Mouse (Mus musculus) heart, postnatal 0 days (tissue): ENCODE measurements around the gene Haus8. TPM values are rescaled to one million over a fixed set of nuclear protein-coding genes. Genes with fewer than 3 reads are reported as not detected.
"Not testable (repeated sequence)": the region's sequence is repeated elsewhere in the genome, so short reads cannot be mapped to it uniquely, and the experiment has no call there.

Source experiments
- ATAC-seq: fragments of 200-750 bp; cut with Nextera tagmentation; 2 replicates; pipeline ENCODE4 v1.8.0; 2017; ENCODE audit warnings: low read depth, moderate number of reproducible peaks, moderate library complexity; ENCODE audit not compliant: insufficient read depth
- DNase-seq: peaks from one replicate; pipeline ENCODE4 v3.0.0-alpha.2; 2016; ENCODE audit warnings: low spot score
- H3K27ac ChIP-seq: fragments of 300-500 bp; sonication (generic); 2 replicates; pipeline ENCODE4 v1.5.1; 2014; ENCODE audit warnings: low read depth, mild to moderate bottlenecking
- H3K27me3 ChIP-seq: fragments of 300-500 bp; sonication (generic); 2 replicates; pipeline ENCODE4 v1.6.1; 2014; ENCODE audit warnings: low read length, mixed read lengths; ENCODE audit not compliant: control insufficient read depth, insufficient read depth
- H3K36me3 ChIP-seq: fragments of 300-500 bp; sonication (generic); replicated peaks from 2 replicates; pipeline ENCODE4 v1.6.1; 2014; ENCODE audit warnings: low read length, mixed read lengths; ENCODE audit not compliant: control insufficient read depth, insufficient read depth
- H3K4me1 ChIP-seq: fragments of 300-500 bp; sonication (generic); 2 replicates; pipeline ENCODE4 v1.6.1; 2014; ENCODE audit warnings: antibody characterized with exemption; ENCODE audit not compliant: control insufficient read depth, insufficient read depth
- H3K4me2 ChIP-seq: fragments of 300-500 bp; sonication (generic); 2 replicates; pipeline ENCODE4 v1.6.1; 2014; ENCODE audit warnings: low read depth, mild to moderate bottlenecking, low read length, moderate library complexity
- H3K4me3 ChIP-seq: fragments of 300-500 bp; sonication (generic); 2 replicates; pipeline ENCODE4 v1.5.1; 2014; ENCODE audit warnings: low read depth, low read length
- H3K9ac ChIP-seq: fragments of 300-500 bp; sonication (generic); replicated peaks from 2 replicates; pipeline ENCODE4 v1.6.1; 2014; ENCODE audit warnings: low read depth, low read length, mixed read lengths
- H3K9me3 ChIP-seq: fragments of 300-500 bp; sonication (generic); replicated peaks from 2 replicates; pipeline ENCODE4 v1.6.1; 2016; ENCODE audit warnings: low read length; ENCODE audit not compliant: control insufficient read depth
- CTCF ChIP-seq: IDR thresholded peaks from 2 replicates; pipeline ENCODE4 v1.5.1; 2016; ENCODE audit warnings: antibody characterized with exemption, control low read depth, low read depth
- EP300 ChIP-seq: IDR thresholded peaks from 2 replicates; pipeline ENCODE4 v1.6.1; 2016; ENCODE audit warnings: antibody characterized with exemption, low read depth
- WGBS: fragments of 180-500 bp; shearing (Covaris S2); extraction: QIAGEN DNeasy Blood & Tissue Kit; methylation state at CpG from one replicate; pipeline ENCODE4 v1.1.7; 2014; 5-methylcytosine and 5-hydroxymethylcytosine counted together
- polyA plus RNA-seq: library from polyadenylated mRNA; unstranded; fragments of >200 nt; fragmentation: Nextera tagmentation; extraction: Ambion mirVana; gene quantifications from 2 replicates; pipeline ENCODE4 v1.2.1, GENCODE M21; 2015
- total RNA-seq: library from RNA; depleted of rRNA; stranded (reverse); fragments of >200 nt; gene quantifications from 2 replicates; pipeline ENCODE4 v1.2.3, GENCODE M21; 2014; ENCODE audit warnings: low replicate concordance

Gene Haus8
- total and polyA plus RNA-seq, 2 experiments from 2014 or later, result 50.6 to 58.3 TPM

DNA sequence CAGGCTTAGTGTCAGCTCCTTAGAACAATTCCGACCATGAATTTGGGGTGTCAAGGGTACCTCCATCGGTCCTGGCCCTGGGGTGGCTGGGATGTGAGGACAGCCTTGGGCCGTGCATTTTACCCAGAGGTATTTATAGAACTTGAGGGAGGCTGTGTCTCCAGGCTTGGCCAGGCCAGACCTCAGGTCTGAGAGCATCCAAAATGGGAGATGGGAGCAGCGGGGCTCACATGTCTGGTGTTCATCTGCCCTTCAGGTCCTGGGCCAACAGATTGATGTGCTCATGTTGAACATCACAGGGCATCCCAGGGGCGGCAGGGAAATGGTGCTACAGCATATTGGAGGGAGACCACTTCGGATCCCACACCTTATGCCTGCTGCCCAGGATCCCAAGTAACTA lies 18.6 kb upstream of the Haus8 start:
- DNase-seq (no peak), ATAC-seq (peak; percentile 13; the same call in 1 of the 2 replicates)
- no peak overlapping the region for H3K4me2 ChIP-seq
- no peaks in the 10 kb centered on the region for H3K27me3 ChIP-seq
- TF ChIP-seq CTCF (no peak), EP300 (no peak)
- no peaks in the 10 kb centered on the region for H3K9me3 ChIP-seq
- peaks cover 5% of the 10 kb centered on the region for H3K4me1 ChIP-seq
- no peak overlapping the region; the same call in 1 of the 2 replicates for H3K9ac ChIP-seq
- H3K27ac ChIP-seq, result no peak overlapping the region
- 57% methylated on average over 6 of the region's 6 CpGs for WGBS
- no peak overlapping the region for H3K4me3 ChIP-seq
- H3K36me3 ChIP-seq, result peaks cover 34% of the 10 kb centered on the region

DNA sequence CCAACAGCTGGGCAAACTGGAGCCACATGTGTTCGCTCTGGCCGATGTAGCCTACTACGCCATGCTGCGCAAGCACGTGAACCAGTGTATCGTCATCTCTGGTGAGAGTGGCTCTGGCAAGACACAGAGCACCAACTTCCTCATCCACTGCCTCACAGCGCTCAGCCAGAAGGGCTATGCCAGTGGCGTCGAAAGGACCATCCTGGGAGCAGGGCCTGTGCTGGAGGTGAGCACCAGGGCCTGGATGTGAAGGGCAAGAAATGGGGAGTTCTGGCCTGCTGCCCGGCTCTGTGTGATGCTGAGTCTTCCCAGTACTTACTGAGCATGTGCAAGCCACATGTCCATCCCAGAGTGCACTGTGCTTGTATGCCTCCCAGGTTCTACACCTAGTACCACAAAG lies 18.2 kb upstream of the Haus8 start:
- Histone ChIP-seq H3K4me3 (no peak overlapping the region), H3K4me1 (peaks cover 5% of the 10 kb centered on the region), H3K27ac (no peak overlapping the region), H3K9ac (no peak overlapping the region; the same call in 1 of the 2 replicates), H3K9me3 (no peaks in the 10 kb centered on the region), H3K27me3 (no peaks in the 10 kb centered on the region), H3K36me3 (peaks cover 34% of the 10 kb centered on the region), H3K4me2 (no peak overlapping the region)
- no peak for TF ChIP-seq EP300
- no peak for TF ChIP-seq CTCF
- ATAC-seq (0 out of 2 replicates have a peak, but pooled peaks have one; percentile 7), DNase-seq (no peak)
- 88% methylated on average over 10 of the region's 10 CpGs for WGBS

DNA sequence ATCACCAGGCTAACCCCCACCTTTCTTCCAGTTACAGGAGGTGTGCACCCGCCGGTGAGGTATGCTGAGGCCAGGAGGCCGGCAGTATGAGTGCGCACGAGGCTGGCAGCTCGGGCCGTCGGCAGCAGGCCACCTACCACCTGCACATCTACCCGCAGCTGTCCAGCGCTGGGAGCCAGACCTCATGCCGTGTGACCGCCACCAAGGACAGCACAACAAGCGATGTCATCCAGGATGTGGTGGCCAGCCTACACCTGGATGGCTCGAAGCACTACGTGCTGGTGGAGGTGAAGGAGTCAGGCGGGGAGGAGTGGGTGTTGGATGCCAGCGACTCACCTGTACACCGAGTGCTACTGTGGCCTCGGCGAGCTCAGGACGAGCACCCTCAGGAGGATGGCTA lies 17.5 kb upstream of the Haus8 start:
- Histone ChIP-seq H3K9me3 (no peaks in the 10 kb centered on the region), H3K4me2 (no peak overlapping the region), H3K36me3 (peaks cover 29% of the 10 kb centered on the region), H3K4me1 (peaks cover 12% of the 10 kb centered on the region), H3K27me3 (no peaks in the 10 kb centered on the region), H3K27ac (peak overlapping the region; percentile 38; the same call in 1 of the 2 replicates), H3K4me3 (no peak overlapping the region), H3K9ac (no peak overlapping the region)
- TF ChIP-seq EP300, result no peak
- no peak for TF ChIP-seq CTCF
- 88% methylated on average over 21 of the region's 21 CpGs for WGBS
- no peak for DNase-seq
- ATAC-seq, result no peak

DNA sequence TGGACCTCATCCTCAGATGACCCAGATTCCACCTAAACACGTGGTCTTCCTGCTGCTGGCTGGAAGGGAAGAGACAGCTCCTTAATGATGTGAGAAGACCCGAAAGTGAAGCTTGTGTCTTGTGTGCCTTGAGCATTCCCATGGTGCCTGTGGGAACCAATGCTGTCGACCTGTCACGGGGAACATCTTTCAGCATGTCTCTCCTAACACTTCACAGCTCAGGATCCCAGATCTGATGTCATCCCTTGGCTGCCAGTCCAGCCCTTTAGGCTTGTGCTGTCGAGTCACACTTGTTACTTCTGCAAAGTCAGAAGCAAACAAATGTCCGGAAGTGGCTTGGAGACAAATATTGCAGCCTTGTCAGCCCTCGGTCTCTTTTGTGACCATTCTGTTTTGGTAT lies 16.4 kb upstream of the Haus8 start:
- WGBS, result 36% methylated on average over 7 of the region's 7 CpGs
- Histone ChIP-seq H3K36me3 (peaks cover 18% of the 10 kb centered on the region), H3K9me3 (no peaks in the 10 kb centered on the region), H3K4me3 (no peak overlapping the region), H3K9ac (no peak overlapping the region; the same call in 1 of the 2 replicates), H3K27me3 (no peaks in the 10 kb centered on the region), H3K4me2 (no peak overlapping the region), H3K4me1 (peaks cover 20% of the 10 kb centered on the region), H3K27ac (peak overlapping the region; percentile 38)
- DNase-seq (no peak), ATAC-seq (no peak)
- no peak for TF ChIP-seq CTCF
- TF ChIP-seq EP300, result no peak

DNA sequence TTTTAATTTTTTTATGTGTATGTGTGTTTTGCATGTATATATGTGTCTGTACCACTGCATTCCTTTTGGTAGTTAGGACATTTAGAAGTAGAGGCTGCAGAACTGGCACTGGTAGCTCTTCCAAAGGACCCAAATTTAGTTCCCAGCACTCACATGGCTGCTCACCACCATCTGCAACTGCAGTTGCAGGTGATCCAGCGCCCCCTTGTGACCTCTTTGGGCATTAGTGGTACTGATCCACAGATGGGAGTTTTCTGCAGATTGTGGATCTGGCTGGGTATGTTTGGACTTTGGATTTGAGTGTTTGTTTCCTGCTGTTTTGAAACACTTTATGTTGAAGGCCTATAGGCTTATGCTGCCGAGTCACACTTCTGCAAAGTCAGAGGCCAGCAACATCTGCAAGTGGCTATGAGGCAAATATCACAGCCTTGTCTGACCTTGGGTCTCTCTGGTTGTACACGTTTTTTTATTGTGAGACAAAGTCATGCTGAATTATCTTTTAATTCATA lies 15.8 kb upstream of the Haus8 start:
- H3K27ac ChIP-seq, result peak overlapping the region; percentile 38; the same call in 1 of the 2 replicates
- TF ChIP-seq EP300 (no peak), CTCF (peak; percentile 10; the same call in 1 of the 2 replicates)
- no peak for DNase-seq
- no peak for ATAC-seq
- no peak overlapping the region for H3K9ac ChIP-seq
- peaks cover 18% of the 10 kb centered on the region for H3K36me3 ChIP-seq
- no peak overlapping the region for H3K4me3 ChIP-seq
- no peak overlapping the region for H3K4me2 ChIP-seq
- H3K9me3 ChIP-seq, result no peaks in the 10 kb centered on the region
- WGBS, result 53% methylated on average over 3 of the region's 3 CpGs
- H3K4me1 ChIP-seq, result peaks cover 20% of the 10 kb centered on the region
- H3K27me3 ChIP-seq, result no peaks in the 10 kb centered on the region

DNA sequence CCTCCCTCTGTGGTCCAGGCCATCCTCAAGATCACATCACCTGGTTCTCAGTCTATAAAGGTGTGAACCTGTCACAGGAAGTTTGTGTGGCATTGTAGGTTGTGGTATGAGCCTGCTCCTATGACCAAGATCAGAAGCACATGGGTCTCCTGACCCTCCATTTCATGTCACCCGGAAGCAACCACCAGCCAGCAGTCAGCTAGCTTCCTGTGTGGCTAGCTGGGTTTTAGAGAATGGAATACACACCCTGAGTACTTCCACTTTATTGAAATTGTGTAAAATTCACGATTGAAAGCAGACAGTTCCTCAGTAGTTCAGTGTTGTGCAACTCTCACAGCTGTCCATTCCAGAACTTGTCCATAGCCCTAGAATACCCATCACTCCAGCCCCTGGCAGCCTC lies 13.5 kb upstream of the Haus8 start:
- not testable (repeated sequence) for H3K27ac ChIP-seq, H3K4me2 ChIP-seq, H3K9ac ChIP-seq, H3K4me3 ChIP-seq, DNase-seq, H3K27me3 ChIP-seq, H3K9me3 ChIP-seq, ATAC-seq
- peaks cover 34% of the 10 kb centered on the region for H3K4me1 ChIP-seq
- H3K36me3 ChIP-seq, result peaks cover 15% of the 10 kb centered on the region
- 64% methylated on average over 2 of the region's 2 CpGs for WGBS
